In genomic region chr11:97535308-97535630, GRCm38 (mm10) we compare ENCODE assay signal across 12 mouse cellular contexts. TPM values are rescaled to one million over a fixed set of nuclear protein-coding genes. Genes with fewer than 3 reads are reported as not detected.
DNase-seq lines count a peak whose midpoint lies in the region; ATAC-seq and TF ChIP-seq lines count a peak whose summit lies in the region.
"Had no signal": no experiment of that assay in that cellular context is flagged by ENCODE, and none has a peak within 500 bp of the region (broad histone marks: within the 10 kb centered on the region; RNA-seq: fewer than 3 reads in every experiment).

No protein-coding gene starts in this region.

- H3K27me3 ChIP-seq in kidney, embryonic 14.5 days (ENCODE audit: control insufficient read depth, insufficient read depth, low read length) = peaks cover 62% of the 10 kb centered on the region
- peaks cover 78% of the 10 kb centered on the region for H3K27me3 ChIP-seq in E14TG2a.4 (ENCODE audit: insufficient read depth, low read length)
- H3K27me3 ChIP-seq in hindbrain, postnatal 0 days (ENCODE audit: insufficient read depth, low read length) = peaks cover 4% of the 10 kb centered on the region; the same call in 1 of the 2 replicates

- H3K9me3 ChIP-seq in kidney, embryonic 14.5 days (ENCODE audit: control insufficient read depth, low read length) = no peaks in the 10 kb centered on the region
- H3K9me3 ChIP-seq in E14TG2a.4 (ENCODE audit: low read length) (no peaks in the 10 kb centered on the region), ES-E14 (ENCODE audit: control insufficient read depth, insufficient read depth, low read depth, low read length) (no peaks in the 10 kb centered on the region)
- no peaks in the 10 kb centered on the region for H3K9me3 ChIP-seq in hindbrain, postnatal 0 days (ENCODE audit: low read length)

- no peak overlapping the region for H3K4me2 ChIP-seq in kidney, embryonic 14.5 days (replicated peaks; ENCODE audit: low read depth, low read length)
- H3K4me2 ChIP-seq in hindbrain, postnatal 0 days (ENCODE audit: low read depth, low read length) = peak overlapping the region; percentile 55

- H3K4me1 ChIP-seq in kidney, embryonic 14.5 days (ENCODE audit: control insufficient read depth, insufficient read depth, low read length) = peaks cover 26% of the 10 kb centered on the region
- H3K4me1 ChIP-seq in E14TG2a.4 (replicated peaks; ENCODE audit: low read depth, low read length) (peaks cover 69% of the 10 kb centered on the region), ES-E14 (ENCODE audit: control insufficient read depth in 2 of 2, insufficient read depth in 2 of 2, low read length in 2 of 2, poor library complexity in 1 of 2) (peaks cover 4 to 23% of the 10 kb centered on the region in 2 experiments)
- peaks cover 26% of the 10 kb centered on the region; the same call in 1 of the 2 replicates for H3K4me1 ChIP-seq in hindbrain, postnatal 0 days (ENCODE audit: insufficient read depth, low read length)

- no peak for TF ChIP-seq CTCF in E14TG2a.4 (conservative IDR thresholded peaks at IDR 0.05; ENCODE audit: low read length)
- TF ChIP-seq CTCF in hindbrain, postnatal 0 days (IDR thresholded peaks at IDR 0.05; ENCODE audit: low read depth) = no peak

- H3K36me3 ChIP-seq in kidney, embryonic 14.5 days (ENCODE audit: control insufficient read depth, insufficient read depth, low read length) = no peaks in the 10 kb centered on the region
- peaks cover 9% of the 10 kb centered on the region for H3K36me3 ChIP-seq in E14TG2a.4 (ENCODE audit: insufficient read depth, low read length)
- H3K36me3 ChIP-seq in ES-E14 (ENCODE audit: control insufficient read depth, insufficient read depth, low read length, poor library complexity, severe bottlenecking) = peaks cover 2% of the 10 kb centered on the region; the same call in 1 of the 2 replicates
- H3K36me3 ChIP-seq in hindbrain, postnatal 0 days (ENCODE audit: insufficient read depth, low read length) = 0 out of 2 replicates have a peak, but pooled peaks cover 6% of the 10 kb centered on the region
- H3K36me3 ChIP-seq: G1E had no signal

- no peak overlapping the region for H3K27ac ChIP-seq in kidney, embryonic 14.5 days (ENCODE audit: low read depth, low read length)
- no peak overlapping the region for H3K27ac ChIP-seq in ES-E14 (ENCODE audit: insufficient read depth, low read depth, low read length, poor library complexity, severe bottlenecking)
- peak overlapping the region; percentile 83; the same call in 1 of the 2 replicates for H3K27ac ChIP-seq in hindbrain, postnatal 0 days
- H3K27ac ChIP-seq: kidney, postnatal 0 days; macrophage had no signal

- peak overlapping the region; percentile 29; the same call in 1 of the 2 replicates for H3K4me3 ChIP-seq in kidney, embryonic 14.5 days (ENCODE audit: low read length)
- H3K4me3 ChIP-seq in E14TG2a.4 (replicated peaks; ENCODE audit: low read length) (peak overlapping the region; percentile 72), ES-E14 (ENCODE audit: insufficient read depth in 1 of 2, low read depth in 1 of 2, low read length in 2 of 2, poor library complexity in 1 of 2, severe bottlenecking in 1 of 2) (peak overlapping the region; percentile 46 to 57; a peak in 3 of 4 replicates)
- H3K4me3 ChIP-seq in hindbrain, postnatal 0 days (ENCODE audit: low read length) = peak overlapping the region; percentile 31

- in situ Hi-C loops in ES-E14 (cut with MboI; ENCODE audit: low sequenced_read_pairs in 2 of 2, unreplicated experiment in 2 of 2) = no loop called here

- ATAC-seq in kidney, embryonic 14.5 days (ENCODE audit: low FRiP score, low TSS enrichment) = no peak
- ATAC-seq in hindbrain, postnatal 0 days = no peak
- ATAC-seq in granulocyte monocyte progenitor cell, adult 5-6 weeks (replicated peaks; ENCODE audit: poor library complexity, severe bottlenecking) = no peak

- H3K9ac ChIP-seq in kidney, embryonic 14.5 days (ENCODE audit: low read depth, low read length) = no peak overlapping the region
- peak overlapping the region; percentile 41 for H3K9ac ChIP-seq in ES-E14 (ENCODE audit: insufficient read depth, low read depth, low read length, poor library complexity, severe bottlenecking)
- peak overlapping the region; percentile 51 for H3K9ac ChIP-seq in hindbrain, postnatal 0 days (replicated peaks; ENCODE audit: low read length)

- no peak for DNase-seq in kidney, adult 9 months
- DNase-seq in ES-E14 (ENCODE audit: low read depth, low spot score) = no peak
- no peak for DNase-seq in hindbrain, postnatal 0 days (ENCODE audit: low spot score)
- DNase-seq in right cerebral cortex, postnatal 10 days (ENCODE audit: low spot score in 2 of 2) = no peak

- 24% methylated on average over 5 of the region's 5 CpGs for WGBS in kidney, embryonic 14.5 days
- 45% methylated on average over 5 of the region's 5 CpGs for WGBS in hindbrain, postnatal 0 days

TF ChIP-seq in ES-E14, 5 proteins besides CTCF, POLR2A, EP300 and RAD21:
- TF ChIP-seq HCFC1 (IDR thresholded peaks at IDR 0.05; ENCODE audit: borderline replicate concordance, insufficient read depth, low read length) (no peak), CHD2 (IDR thresholded peaks at IDR 0.05; ENCODE audit: low read depth, low read length) (no peak), ZC3H11A (IDR thresholded peaks at IDR 0.05; ENCODE audit: borderline replicate concordance, low read depth, low read length) (no peak), ZNF384 (IDR thresholded peaks at IDR 0.05; ENCODE audit: low read depth, low read length) (no peak), MAFK (IDR thresholded peaks at IDR 0.05; ENCODE audit: insufficient read depth, low read depth, low read length) (no peak)

RNA-seq across cellular contexts. Expression of gene 4933428G20Rik, which starts 35.1 kb away (rescaled TPM):
- polyA plus RNA-seq in kidney, embryonic 14.5 days (2014; fragmentation: Nextera tagmentation; extraction: Ambion mirVana) = 0.15 and 0.69 TPM in 2 replicates
- 0.36 and 0.63 TPM in 2 replicates for total RNA-seq in ES-E14 (2012; rRNA removed)
- total RNA-seq in hindbrain, postnatal 0 days (2014; rRNA removed) = 0.43 TPM in 1 of 2 replicates, not detected in the other
- polyA plus RNA-seq in hindbrain, postnatal 0 days (2015; fragmentation: Nextera tagmentation; extraction: Ambion mirVana) = 0.48 and 1.1 TPM in 2 replicates
- not detected in 2 replicates for total RNA-seq in granulocyte monocyte progenitor cell, adult 5-6 weeks (2014; fragmentation: Nextera tagmentation)
- 0.22 TPM in 1 of 2 replicates, not detected in the other for total RNA-seq in granulocyte monocyte progenitor cell, adult 5-6 weeks (2017)
- total RNA-seq: G1E; left cerebral cortex, postnatal 25 days had no signal
- polyA plus RNA-seq: G1E; macrophage; urinary bladder, adult 2 months had no signal

RNA-seq across cellular contexts. Expression of gene Srcin1, which starts 40.7 kb away (rescaled TPM):
- 0.97 and 1.1 TPM in 2 replicates for polyA plus RNA-seq in kidney, embryonic 14.5 days (2014; fragmentation: Nextera tagmentation; extraction: Ambion mirVana)
- 2.4 and 4.1 TPM in 2 replicates for total RNA-seq in ES-E14 (2012; rRNA removed)
- total RNA-seq in hindbrain, postnatal 0 days (2014; rRNA removed) = 104 and 141 TPM in 2 replicates
- 14.3 and 14.7 TPM in 2 replicates for polyA plus RNA-seq in hindbrain, postnatal 0 days (2015; fragmentation: Nextera tagmentation; extraction: Ambion mirVana)
- total RNA-seq in granulocyte monocyte progenitor cell, adult 5-6 weeks (2014; fragmentation: Nextera tagmentation) = not detected in 2 replicates
- total RNA-seq in granulocyte monocyte progenitor cell, adult 5-6 weeks (2017) = not detected in 2 replicates

Comparison
In these comparisons a context has a peak if more than half of its experiments do, and no peak if none do; other contexts are left out.
1. RNA of gene Srcin1, which starts 40.7 kb away (total RNA-seq): 104 to 141 TPM in hindbrain, postnatal 0 days; 2.4 to 4.1 TPM in ES-E14 and not detected in granulocyte monocyte progenitor cell, adult 5-6 weeks; every median in the first group is over 10 times any median in the second.
2. Peak in every context shown above with its lines, with median percentiles within 50 percentile points of each other: H3K4me3 ChIP-seq.